Mouse (Mus musculus): ENCODE data around the gene Adam22.

- TF ChIP-seq POLR2A (IDR thresholded peaks at IDR 0.05; ENCODE audit: insufficient read depth, low read length) (no peak), CTCF (IDR thresholded peaks at IDR 0.05; ENCODE audit: low read depth, low read length) (no peak), EP300 (IDR thresholded peaks at IDR 0.05; ENCODE audit: insufficient read depth, low read depth, low read length) (no peak)
These were observed 311.0 kb downstream of the Adam22 start for GRCm38 (mm10) chr5:8057018-8057323.
